Mouse (Mus musculus) forebrain, embryonic 12.5 days (tissue): ENCODE measurements around the gene Fryl. TPM values are rescaled to one million over a fixed set of nuclear protein-coding genes. Genes with fewer than 3 reads are reported as not detected.

Experiments used
- ATAC-seq: fragments of 200-750 bp; cut with Nextera tagmentation; 2 replicates; pipeline ENCODE4 v1.8.0; 2017; ENCODE audit warnings: moderate TSS enrichment; ENCODE audit not compliant: low FRiP score
- H3K27ac ChIP-seq: fragments of 300-500 bp; sonication (generic); 2 replicates; pipeline ENCODE4 v1.5.1; 2016; ENCODE audit warnings: mild to moderate bottlenecking
- H3K27me3 ChIP-seq: fragments of 300-500 bp; sonication (generic); 2 replicates; pipeline ENCODE4 v1.6.1; 2016; ENCODE audit warnings: mild to moderate bottlenecking
- H3K36me3 ChIP-seq: fragments of 300-500 bp; sonication (generic); replicated peaks from 2 replicates; pipeline ENCODE4 v1.6.1; 2016; ENCODE audit warnings: mild to moderate bottlenecking
- H3K4me1 ChIP-seq: fragments of 300-500 bp; sonication (generic); 2 replicates; pipeline ENCODE4 v1.6.1; 2016
- H3K4me2 ChIP-seq: fragments of 300-500 bp; sonication (generic); 2 replicates; pipeline ENCODE4 v1.6.1; 2016; ENCODE audit warnings: mild to moderate bottlenecking, moderate library complexity
- H3K4me3 ChIP-seq: fragments of 300-500 bp; sonication (generic); replicated peaks from 2 replicates; pipeline ENCODE4 v1.5.1; 2016; ENCODE audit warnings: mild to moderate bottlenecking
- H3K9ac ChIP-seq: fragments of 300-500 bp; sonication (generic); 2 replicates; pipeline ENCODE4 v1.6.1; 2016; ENCODE audit warnings: mild to moderate bottlenecking
- H3K9me3 ChIP-seq: fragments of 300-500 bp; sonication (generic); 2 replicates; pipeline ENCODE4 v1.6.1; 2016
- WGBS: fragments of 180-500 bp; shearing (Covaris S2); methylation state at CpG from one replicate; pipeline ENCODE4 v1.1.7; 2016; 5-methylcytosine and 5-hydroxymethylcytosine counted together
- polyA plus RNA-seq: library from polyadenylated mRNA; unstranded; fragments of >200 nt; fragmentation: Nextera tagmentation; extraction: Ambion mirVana; gene quantifications from 2 replicates; pipeline ENCODE4 v1.2.1, GENCODE M21; 2016

Fryl gene
- polyA plus RNA-seq, 1 experiment from 2014 or later: 53.4 TPM

DNA sequence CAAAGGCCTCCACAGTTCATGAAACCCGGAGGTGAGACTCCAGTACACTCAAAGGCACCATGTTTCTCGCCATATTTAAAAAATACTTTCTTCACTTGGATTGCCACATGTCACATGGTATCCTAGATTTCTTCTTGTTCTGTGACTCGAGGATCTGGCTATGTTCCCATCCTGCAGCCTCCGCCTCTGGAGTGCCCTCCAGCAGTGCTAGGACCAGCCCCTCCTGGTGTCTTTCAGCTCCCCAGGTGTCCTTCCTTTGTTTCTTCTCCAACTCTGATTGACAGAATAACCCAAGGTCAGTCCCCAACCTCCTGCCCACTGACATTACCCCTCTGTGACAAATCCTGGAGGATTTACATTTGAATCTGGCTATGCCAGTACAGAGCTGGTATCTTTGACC is 26.2 kb downstream of the Fryl start:
- WGBS: 52% methylated on average over 4 of the region's 4 CpGs
- H3K4me3 ChIP-seq: no peak overlapping the region
- no peak overlapping the region for H3K27ac ChIP-seq
- H3K4me2 ChIP-seq: no peak overlapping the region
- H3K9ac ChIP-seq: no peak overlapping the region
- no peak for ATAC-seq
- no peaks in the 10 kb centered on the region for H3K9me3 ChIP-seq
- no peaks in the 10 kb centered on the region for H3K36me3 ChIP-seq
- H3K27me3 ChIP-seq: no peaks in the 10 kb centered on the region
- peaks cover 45% of the 10 kb centered on the region for H3K4me1 ChIP-seq

DNA sequence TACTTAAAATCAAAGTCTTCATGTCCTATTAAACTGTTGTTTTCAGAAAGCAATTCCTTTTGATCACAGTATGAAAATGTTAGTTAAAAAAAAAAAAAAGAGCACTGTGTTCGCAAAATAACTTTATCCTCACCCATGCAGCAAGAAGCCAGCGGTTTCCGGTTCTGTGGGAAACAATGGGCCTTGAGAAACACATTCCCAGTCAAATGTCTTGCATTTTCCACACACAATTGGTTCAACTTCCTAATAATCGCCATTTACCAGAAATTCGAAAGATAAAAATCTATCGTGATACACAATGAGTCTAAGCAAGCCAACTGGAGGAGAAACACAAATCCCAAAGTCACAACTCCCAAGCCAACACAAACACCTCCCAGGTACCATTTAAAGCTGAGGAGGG is 27.0 kb downstream of the Fryl start:
- H3K27ac ChIP-seq: no peak overlapping the region
- no peak overlapping the region for H3K4me2 ChIP-seq
- no peaks in the 10 kb centered on the region for H3K27me3 ChIP-seq
- no peaks in the 10 kb centered on the region for H3K9me3 ChIP-seq
- no peak overlapping the region for H3K4me3 ChIP-seq
- no peak for ATAC-seq
- H3K4me1 ChIP-seq: peaks cover 39% of the 10 kb centered on the region
- H3K36me3 ChIP-seq: no peaks in the 10 kb centered on the region
- H3K9ac ChIP-seq: no peak overlapping the region
- 81% methylated on average over 6 of the region's 6 CpGs for WGBS

DNA sequence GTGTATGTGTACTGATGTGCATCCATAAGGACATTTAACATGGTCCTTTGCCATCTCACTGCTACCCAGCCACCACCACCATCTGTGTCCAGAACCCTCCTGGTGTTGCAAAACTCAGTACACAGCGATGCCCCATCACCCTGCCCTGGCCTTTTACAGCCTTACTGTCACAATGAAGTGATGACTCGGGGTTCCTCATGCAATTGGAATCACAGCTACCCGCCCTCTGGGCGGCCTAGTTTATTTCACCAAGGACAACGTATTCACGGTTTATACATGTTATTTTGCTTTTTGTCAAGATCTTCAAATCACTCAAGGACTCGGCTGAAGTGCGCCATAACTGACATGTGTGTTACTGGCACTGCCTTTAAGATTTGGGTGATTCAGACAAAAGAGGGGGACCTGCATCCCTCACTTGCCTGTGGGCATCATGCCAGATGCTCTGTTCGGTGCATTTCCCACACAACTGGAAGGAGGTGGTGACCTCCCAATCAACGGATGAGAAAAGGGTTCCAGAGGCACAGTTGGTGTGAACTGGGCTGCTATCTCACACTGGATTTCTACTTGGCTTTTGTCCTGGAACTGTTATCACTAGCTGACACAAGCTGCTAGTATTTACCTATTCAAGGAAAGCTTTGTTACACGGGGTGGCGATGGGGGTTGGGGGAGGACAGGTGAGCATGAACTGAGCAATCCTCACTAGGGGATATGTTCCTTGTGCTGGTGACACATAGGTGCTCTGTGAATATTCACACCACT is 27.9 kb downstream of the Fryl start:
- WGBS: 83% methylated on average over 12 of the region's 12 CpGs
- no peak for ATAC-seq
- Histone ChIP-seq H3K4me2 (no peak overlapping the region), H3K4me3 (no peak overlapping the region), H3K9me3 (no peaks in the 10 kb centered on the region), H3K27ac (0 out of 2 replicates have a peak overlapping the region, but pooled peaks have one; percentile 14), H3K4me1 (peaks cover 34% of the 10 kb centered on the region), H3K9ac (no peak overlapping the region), H3K36me3 (no peaks in the 10 kb centered on the region), H3K27me3 (no peaks in the 10 kb centered on the region)

DNA sequence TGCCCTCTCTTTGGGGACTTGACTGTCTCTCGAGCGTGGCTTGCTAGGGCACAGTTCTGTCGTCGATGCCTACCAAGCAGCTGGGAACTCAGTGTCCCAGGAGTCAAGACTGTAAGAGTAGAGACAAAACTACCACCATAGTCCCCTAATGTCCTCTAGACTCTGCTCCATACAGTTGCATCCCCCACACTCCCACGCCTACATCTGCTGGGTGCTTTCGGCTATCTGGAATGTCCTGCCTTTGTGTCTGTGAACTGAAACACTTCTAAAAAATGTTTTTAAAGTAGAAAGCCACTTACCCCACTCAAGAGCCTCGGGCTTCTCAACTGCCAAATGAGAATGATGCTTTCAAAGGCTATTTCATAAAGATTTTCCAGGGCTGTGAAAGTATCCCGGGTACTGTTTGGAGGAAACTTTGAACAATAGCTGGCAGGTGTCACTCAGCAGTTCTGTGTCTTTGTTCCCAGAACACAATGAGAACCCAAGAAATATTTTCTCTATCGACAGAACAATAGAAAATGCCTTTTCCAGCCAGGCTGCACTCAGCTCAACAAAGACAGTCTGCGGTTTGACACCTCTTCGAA is 28.8 kb downstream of the Fryl start:
- no peak overlapping the region for H3K4me3 ChIP-seq
- 0 out of 2 replicates have a peak overlapping the region, but pooled peaks have one; percentile 25 for H3K27ac ChIP-seq
- no peaks in the 10 kb centered on the region for H3K36me3 ChIP-seq
- H3K27me3 ChIP-seq: no peaks in the 10 kb centered on the region
- H3K4me1 ChIP-seq: peaks cover 29% of the 10 kb centered on the region
- no peaks in the 10 kb centered on the region for H3K9me3 ChIP-seq
- no peak overlapping the region for H3K4me2 ChIP-seq
- WGBS: 58% methylated on average over 11 of the region's 11 CpGs
- no peak for ATAC-seq
- no peak overlapping the region for H3K9ac ChIP-seq

DNA sequence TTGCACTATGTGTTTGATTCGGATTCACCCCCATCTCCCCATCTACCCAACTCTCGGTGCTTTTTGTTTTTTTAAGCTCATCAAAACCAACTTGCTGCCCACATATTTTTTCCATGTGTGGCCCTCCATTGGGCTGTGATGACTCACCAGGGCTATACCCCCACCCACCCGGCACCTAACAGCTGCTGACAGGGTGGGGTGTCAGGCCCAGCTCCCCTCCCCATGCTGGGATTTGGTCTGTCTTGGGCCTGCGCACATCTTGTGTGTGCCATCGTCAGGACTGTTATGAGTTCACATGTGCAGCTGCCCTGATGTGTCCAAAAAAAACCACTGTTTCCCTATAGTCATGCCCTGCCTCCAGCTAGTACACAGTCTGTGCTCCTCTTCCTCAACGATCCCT is 33.4 kb downstream of the Fryl start:
- no peak for ATAC-seq
- Histone ChIP-seq H3K36me3 (peaks cover 10% of the 10 kb centered on the region), H3K27ac (no peak overlapping the region), H3K4me3 (no peak overlapping the region), H3K4me1 (peaks cover 6% of the 10 kb centered on the region), H3K4me2 (no peak overlapping the region), H3K9me3 (no peaks in the 10 kb centered on the region), H3K27me3 (no peaks in the 10 kb centered on the region), H3K9ac (no peak overlapping the region)
- WGBS: 81% methylated on average over 6 of the region's 6 CpGs

DNA sequence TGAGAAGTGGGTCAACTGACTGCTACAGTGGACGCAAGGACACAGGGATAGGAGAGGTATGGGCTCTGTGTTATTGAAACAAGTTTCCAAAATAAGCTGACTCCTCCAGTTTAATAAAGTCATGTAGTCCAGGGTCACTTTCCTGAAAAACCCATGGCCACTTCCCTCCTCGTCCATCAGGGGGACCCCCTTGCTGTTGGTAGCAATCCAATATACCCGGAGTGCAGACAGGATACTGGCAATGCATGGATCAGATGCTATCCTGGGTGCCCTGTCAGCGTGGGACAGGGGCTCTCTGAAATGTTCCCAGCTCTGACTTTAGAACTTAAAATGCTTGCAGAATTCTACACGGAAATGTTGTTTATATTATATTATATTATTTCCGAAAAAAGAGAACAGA is 34.0 kb downstream of the Fryl start:
- ATAC-seq: no peak
- H3K4me3 ChIP-seq: no peak overlapping the region
- no peak overlapping the region for H3K9ac ChIP-seq
- H3K4me1 ChIP-seq: no peaks in the 10 kb centered on the region
- 47% methylated on average over 6 of the region's 6 CpGs for WGBS
- H3K36me3 ChIP-seq: peaks cover 10% of the 10 kb centered on the region
- no peak overlapping the region for H3K27ac ChIP-seq
- no peak overlapping the region for H3K4me2 ChIP-seq
- H3K9me3 ChIP-seq: no peaks in the 10 kb centered on the region
- H3K27me3 ChIP-seq: no peaks in the 10 kb centered on the region

DNA sequence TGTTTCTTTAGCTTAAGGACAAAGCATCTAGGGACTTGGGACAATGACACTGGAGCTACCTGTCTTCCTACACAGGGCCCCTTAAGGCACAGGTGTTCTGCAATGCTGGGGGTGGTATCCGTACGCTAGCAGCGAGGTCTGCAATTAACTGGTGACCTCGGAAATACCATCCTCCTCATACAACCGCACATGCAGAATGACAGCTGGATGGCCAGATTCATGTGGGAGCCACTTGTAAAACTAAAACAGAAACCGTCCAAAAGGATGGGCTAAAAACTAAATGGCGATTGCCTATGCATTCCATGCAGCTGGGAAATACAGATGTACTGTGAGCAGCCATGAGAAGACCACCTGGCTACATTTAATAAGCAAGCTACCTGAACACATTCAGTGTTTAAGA is 34.6 kb downstream of the Fryl start:
- H3K4me1 ChIP-seq: no peaks in the 10 kb centered on the region
- H3K36me3 ChIP-seq: peaks cover 10% of the 10 kb centered on the region
- no peak overlapping the region for H3K4me2 ChIP-seq
- no peaks in the 10 kb centered on the region for H3K27me3 ChIP-seq
- no peak for ATAC-seq
- no peak overlapping the region for H3K4me3 ChIP-seq
- H3K9me3 ChIP-seq: no peaks in the 10 kb centered on the region
- no peak overlapping the region for H3K9ac ChIP-seq
- H3K27ac ChIP-seq: no peak overlapping the region
- 92% methylated on average over 7 of the region's 7 CpGs for WGBS

DNA sequence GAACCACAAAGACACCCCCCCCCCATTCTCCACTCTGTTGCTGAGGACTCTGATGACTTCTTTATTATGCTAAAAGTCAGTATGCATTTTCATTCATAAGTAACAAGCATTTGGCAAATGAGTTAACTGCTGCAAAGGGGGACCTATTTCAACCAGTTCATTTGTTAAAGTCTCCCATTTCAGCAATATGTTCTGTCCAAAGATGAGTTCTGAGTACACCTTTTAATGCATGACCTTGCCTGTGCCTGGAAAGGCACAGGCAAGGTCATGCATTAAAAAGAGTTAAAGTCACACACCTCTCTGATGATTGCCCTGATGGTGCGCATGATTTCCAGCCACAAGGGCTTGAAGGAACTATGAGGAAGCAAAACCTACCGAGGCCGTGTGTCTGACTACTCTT is 36.7 kb downstream of the Fryl start:
- H3K9me3 ChIP-seq: no peaks in the 10 kb centered on the region
- 86% methylated on average over 3 of the region's 3 CpGs for WGBS
- no peak for ATAC-seq

DNA sequence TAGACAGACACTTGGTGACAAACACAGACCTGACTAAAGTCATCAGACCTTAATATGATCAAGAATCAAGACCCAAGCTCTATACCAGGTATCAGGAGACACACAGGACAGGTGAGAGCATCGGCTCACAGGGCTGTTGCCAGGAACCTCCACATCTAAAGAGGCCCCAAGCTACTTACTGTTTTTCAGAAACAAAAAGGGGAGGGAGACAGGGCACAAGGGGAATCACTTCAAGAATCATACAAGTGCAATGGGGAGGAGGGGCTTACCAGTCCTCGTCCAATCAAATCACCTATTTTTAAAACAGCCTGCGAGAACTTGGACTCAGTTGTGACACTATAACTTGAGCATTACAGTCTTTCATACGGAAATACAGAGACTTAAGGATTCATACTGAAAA is 38.4 kb downstream of the Fryl start:
- Histone ChIP-seq H3K4me1 (no peaks in the 10 kb centered on the region), H3K4me2 (no peak overlapping the region), H3K4me3 (no peak overlapping the region), H3K27me3 (no peaks in the 10 kb centered on the region), H3K9me3 (no peaks in the 10 kb centered on the region), H3K27ac (no peak overlapping the region), H3K9ac (no peak overlapping the region), H3K36me3 (peaks cover 12% of the 10 kb centered on the region)
- no peak for ATAC-seq
- 83% methylated on average over 4 of the region's 4 CpGs for WGBS

More for the DNA sequence above, 36.7 kb downstream of the Fryl start:
- Histone ChIP-seq H3K4me2 (no peak overlapping the region), H3K4me1 (no peaks in the 10 kb centered on the region), H3K4me3 (no peak overlapping the region), H3K36me3 (peaks cover 12% of the 10 kb centered on the region), H3K27me3 (no peaks in the 10 kb centered on the region), H3K9ac (no peak overlapping the region), H3K27ac (no peak overlapping the region)

DNA sequence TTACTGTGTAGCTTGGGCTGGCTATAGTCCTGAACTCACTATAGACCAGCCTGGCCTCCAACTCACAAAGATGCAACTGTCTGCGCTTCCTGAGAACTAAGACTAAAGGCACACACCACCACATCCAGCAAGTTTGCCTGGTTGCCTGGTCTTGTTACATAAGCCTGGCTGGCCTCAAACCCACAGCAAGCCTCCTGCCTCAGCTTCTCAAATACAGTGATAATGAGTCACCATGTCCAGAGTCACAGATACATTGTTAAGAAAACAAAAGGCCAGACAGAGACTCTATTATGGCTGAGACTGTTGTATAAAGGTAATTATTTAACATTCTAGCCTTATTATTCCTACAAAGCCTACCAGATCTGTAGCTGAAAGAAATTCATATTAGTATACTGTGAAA is 39.3 kb downstream of the Fryl start:
- WGBS: 100% methylated on average over 1 of the region's 1 CpGs
- H3K36me3 ChIP-seq: peaks cover 12% of the 10 kb centered on the region
- no peak overlapping the region for H3K9ac ChIP-seq

DNA sequence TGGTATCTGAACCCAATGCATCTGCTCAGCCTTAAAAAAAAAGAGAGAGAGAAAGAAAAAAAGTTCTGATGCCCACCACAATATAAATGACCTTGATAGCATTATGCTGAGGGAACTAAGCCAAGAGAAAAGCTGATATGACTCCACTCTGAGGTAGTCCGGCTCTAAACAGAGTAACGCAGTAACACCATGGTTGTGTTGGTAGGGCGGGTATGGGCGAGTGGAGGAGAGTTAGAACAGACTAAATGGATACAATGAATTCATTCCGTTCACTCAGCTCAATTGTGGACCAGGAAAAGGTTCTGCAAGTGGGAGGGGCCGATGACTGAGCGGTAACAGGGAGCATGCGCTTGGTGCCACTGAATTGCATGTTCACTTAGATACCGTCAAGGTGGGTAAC is 40.4 kb downstream of the Fryl start:
- Histone ChIP-seq H3K4me3 (no peak overlapping the region), H3K27me3 (no peaks in the 10 kb centered on the region), H3K27ac (no peak overlapping the region), H3K9me3 (no peaks in the 10 kb centered on the region), H3K4me1 (no peaks in the 10 kb centered on the region), H3K4me2 (no peak overlapping the region), H3K9ac (no peak overlapping the region), H3K36me3 (peaks cover 12% of the 10 kb centered on the region)
- WGBS: 92% methylated on average over 9 of the region's 9 CpGs
- no peak for ATAC-seq

More for the DNA sequence above, 39.3 kb downstream of the Fryl start:
- Histone ChIP-seq H3K27ac (no peak overlapping the region), H3K4me2 (no peak overlapping the region), H3K4me1 (no peaks in the 10 kb centered on the region), H3K27me3 (no peaks in the 10 kb centered on the region), H3K4me3 (no peak overlapping the region), H3K9me3 (no peaks in the 10 kb centered on the region)
- ATAC-seq: no peak

DNA sequence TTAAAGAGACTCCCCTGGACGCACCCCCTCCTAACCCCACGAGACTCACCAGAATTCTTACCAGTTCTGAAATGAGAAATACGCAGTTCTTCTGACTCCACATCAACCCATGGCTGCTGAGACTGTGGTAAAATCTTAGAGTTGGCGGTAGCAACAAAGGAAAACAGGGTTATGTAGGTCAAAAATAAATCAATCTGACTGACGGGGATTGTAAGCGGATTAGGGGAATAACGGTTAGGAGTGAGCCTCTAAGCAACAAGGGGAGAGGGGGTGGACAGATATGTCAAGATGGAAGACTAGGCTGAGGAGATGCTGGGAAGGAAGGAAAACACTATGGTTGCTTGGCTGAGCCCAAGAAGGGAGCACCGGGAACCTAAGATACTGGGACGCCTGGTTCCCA is 44.0 kb downstream of the Fryl start:
- Histone ChIP-seq H3K4me2 (no peak overlapping the region), H3K9ac (no peak overlapping the region), H3K27me3 (no peaks in the 10 kb centered on the region), H3K9me3 (no peaks in the 10 kb centered on the region), H3K36me3 (peaks cover 12% of the 10 kb centered on the region), H3K27ac (no peak overlapping the region), H3K4me3 (no peak overlapping the region), H3K4me1 (peaks cover 16% of the 10 kb centered on the region)
- ATAC-seq: no peak
- 90% methylated on average over 9 of the region's 9 CpGs for WGBS

DNA sequence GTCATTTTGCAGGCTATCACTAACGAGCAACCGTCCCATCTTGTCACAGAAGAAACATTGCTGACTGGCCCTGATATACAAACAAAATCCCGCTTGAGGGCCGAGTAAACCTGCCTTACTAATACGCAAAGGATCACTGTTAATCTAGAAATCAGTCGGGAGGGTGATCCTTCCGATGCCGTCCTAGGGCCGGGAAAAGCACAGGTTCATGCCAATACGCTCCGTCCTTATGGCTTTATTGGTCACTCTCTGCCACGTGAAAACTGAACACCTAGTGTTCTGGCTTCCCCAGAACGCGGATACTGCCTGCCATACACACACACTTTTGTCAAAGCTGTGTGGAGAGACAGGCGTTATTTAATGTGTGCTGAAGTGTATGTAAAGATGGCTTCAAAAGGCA is 44.5 kb downstream of the Fryl start:
- Histone ChIP-seq H3K4me1 (peaks cover 16% of the 10 kb centered on the region), H3K9me3 (no peaks in the 10 kb centered on the region), H3K4me2 (no peak overlapping the region), H3K27me3 (no peaks in the 10 kb centered on the region), H3K9ac (no peak overlapping the region), H3K27ac (no peak overlapping the region), H3K4me3 (no peak overlapping the region), H3K36me3 (peaks cover 12% of the 10 kb centered on the region)
- ATAC-seq: no peak
- WGBS: 91% methylated on average over 15 of the region's 15 CpGs
